Mouse (Mus musculus) heart, postnatal 0 days (tissue): ENCODE results near the gene Mrps16.

Experiments
- CTCF ChIP-seq: IDR thresholded peaks from 2 replicates; pipeline ENCODE4 v1.5.1; 2016; ENCODE audit warnings: antibody characterized with exemption, control low read depth, low read depth
- EP300 ChIP-seq: IDR thresholded peaks from 2 replicates; pipeline ENCODE4 v1.6.1; 2016; ENCODE audit warnings: antibody characterized with exemption, low read depth

GRCm38 (mm10) chr14:20429833-20430232 lies 36.4 kb upstream of the Mrps16 start:
- TF ChIP-seq CTCF (no peak), EP300 (no peak)
